Mouse (Mus musculus) ovary, postnatal 14 days (tissue): ENCODE data around the gene Nadsyn1.
A peak's percentile ranks its signal among the peaks of the same experiment; 100 is the strongest.

Experiments
- DNase-seq: peaks from one replicate; pipeline ENCODE4 v3.0.0; 2022; ENCODE audit warnings: low spot score

Nadsyn1 gene

DNA sequence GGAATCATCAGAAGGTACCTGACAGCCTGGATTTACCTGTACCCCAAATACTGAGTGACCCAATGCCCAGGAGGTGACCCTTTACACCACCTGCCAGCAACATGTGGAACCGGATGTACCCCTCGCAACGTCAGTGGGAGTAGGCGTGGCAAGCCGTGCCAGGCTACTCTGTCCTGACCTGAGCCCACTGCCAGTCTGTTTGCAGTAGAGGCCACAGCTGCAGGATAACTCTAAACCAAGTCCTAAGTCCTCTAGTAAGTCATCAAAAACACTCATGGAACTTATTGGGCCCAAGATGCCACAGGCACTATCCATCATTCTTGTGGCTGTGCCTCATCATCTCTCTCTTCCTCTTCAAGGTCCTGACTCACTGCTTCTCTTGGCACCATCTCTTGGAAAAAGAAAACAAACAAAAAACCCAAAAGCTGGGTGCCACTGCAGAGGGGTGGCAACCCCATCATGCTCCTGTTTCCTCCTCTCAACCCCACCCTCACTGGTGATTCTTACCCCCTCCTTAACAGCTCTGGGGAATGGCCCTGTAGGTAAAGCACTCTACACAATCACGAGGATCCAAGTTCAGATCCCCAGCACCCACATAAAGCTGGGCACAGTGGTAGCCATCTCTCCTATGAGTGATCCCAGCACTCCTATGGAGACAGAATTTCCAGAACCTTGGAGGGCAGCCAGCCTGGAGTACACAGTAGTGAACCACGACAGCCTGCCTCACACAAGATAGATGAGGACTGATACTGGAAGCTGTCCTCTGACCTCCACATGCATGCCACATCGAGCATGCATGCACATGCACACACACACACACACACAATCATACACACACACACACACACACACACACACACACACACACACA, 21.2 kb downstream of the Nadsyn1 start:
- DNase-seq: no peak

DNA sequence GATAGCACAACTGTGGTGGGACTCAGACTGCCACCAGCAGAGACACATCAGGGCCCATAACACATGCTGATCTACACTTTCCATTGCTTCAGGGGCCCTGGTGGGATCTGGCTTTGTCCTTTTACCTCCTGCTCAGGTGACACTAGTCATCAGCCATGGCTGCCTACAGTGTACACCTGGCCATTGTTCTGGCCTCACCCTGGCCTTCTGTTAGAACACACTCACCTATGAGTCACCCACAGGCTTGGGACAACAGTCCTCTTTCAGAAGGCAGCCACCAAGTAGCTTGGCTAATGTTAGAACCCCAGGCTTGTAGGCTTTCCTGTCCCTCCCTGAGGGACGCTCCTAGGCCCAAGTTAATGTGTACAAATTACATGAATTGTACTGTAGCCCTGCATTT, 21.9 kb downstream of the Nadsyn1 start:
- no peak for DNase-seq

DNA sequence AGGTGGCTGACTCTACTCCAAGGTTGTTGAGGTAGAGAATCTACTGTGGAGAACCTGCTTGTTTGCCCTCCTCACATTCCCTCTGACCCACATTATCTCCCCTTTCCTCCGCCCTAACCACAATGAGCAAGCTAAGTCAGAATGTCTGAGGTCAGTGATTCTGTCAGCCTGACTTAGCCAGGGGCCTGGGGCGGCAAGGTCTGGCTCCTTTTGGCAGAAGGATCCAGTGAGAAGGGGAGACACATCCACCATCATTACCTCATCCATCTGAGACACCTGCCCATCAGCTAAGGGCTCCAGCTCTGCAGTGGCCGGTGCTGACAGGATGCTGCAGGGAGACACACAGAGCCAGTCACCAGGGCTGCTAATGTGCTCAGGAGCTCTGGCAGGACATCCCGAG, 23.9 kb downstream of the Nadsyn1 start:
- DNase-seq: no peak

GRCm38 (mm10) chr7:143793121-143793520, 29.5 kb downstream of the Nadsyn1 start:
- peak; percentile 34 for DNase-seq

DNA sequence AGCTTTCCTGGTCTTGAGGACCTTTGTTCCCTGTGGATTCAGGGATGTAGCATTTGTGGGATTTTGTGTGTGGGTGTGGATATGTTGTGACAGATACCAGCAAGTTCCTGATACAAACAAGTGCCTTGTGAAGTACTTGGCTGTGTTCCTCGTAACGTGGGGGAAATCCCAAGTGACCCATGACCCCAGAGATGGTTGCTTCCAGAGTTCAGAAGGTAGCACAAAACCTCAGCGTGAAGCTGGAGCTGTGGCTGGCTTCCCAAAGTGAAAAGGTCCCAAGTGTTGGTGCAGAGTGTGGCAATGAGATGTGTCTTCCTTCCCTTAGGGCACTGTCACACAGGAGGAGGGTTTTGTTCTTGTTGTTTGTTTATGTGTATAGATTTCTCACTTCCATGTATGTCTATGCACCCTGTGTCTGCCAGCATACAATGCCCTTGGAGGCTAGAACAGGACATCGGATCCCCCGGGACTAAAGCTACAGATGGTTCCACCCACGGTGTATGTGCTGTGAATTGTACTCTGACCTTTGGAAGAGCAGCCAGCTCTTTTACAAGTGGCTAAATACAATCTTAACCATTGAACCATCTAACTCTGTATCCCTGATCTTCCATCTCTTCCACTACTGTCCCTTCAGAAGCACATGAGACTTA, 30.2 kb downstream of the Nadsyn1 start:
- DNase-seq: no peak

DNA sequence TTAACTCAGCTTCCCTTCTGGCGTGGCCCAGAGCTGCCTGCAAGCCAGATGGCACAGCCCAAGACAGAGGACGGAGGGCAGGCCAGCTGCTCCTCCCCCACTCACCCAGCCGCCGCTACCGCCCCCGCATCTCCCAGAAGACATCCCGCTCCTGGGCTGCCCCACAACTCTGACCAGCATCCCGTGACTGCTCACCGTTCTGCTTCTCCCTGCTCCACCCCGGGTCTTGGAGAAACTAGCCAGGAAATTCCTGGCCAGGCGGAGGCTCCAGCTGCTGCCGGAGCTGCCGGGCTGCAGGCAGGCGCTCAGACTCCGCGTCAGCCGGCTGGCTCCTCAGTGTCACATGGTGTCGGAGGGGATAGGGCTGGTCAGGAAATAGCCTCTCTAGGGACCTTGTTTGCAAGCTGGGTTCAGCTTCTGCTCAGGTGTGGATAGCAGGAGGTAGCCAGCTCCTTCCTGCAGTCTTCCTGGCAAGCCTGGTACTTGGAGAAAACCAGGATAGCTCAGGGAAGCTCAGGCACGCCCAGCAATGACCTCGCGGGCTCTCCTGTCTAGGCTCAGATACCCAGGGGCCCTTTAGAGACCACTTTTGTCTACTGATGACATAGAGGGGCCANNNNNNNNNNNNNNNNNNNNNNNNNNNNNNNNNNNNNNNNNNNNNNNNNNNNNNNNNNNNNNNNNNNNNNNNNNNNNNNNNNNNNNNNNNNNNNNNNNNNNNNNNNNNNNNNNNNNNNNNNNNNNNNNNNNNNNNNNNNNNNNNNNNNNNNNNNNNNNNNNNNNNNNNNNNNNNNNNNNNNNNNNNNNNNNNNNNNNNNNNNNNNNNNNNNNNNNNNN, 38.4 kb downstream of the Nadsyn1 start, which contains the start of gene Mrgpre:
Gene Mrgpre, minus strand, starts transcription at position 505 of the 834 bp plus-strand sequence.
- peak; percentile 68 for DNase-seq

DNA sequence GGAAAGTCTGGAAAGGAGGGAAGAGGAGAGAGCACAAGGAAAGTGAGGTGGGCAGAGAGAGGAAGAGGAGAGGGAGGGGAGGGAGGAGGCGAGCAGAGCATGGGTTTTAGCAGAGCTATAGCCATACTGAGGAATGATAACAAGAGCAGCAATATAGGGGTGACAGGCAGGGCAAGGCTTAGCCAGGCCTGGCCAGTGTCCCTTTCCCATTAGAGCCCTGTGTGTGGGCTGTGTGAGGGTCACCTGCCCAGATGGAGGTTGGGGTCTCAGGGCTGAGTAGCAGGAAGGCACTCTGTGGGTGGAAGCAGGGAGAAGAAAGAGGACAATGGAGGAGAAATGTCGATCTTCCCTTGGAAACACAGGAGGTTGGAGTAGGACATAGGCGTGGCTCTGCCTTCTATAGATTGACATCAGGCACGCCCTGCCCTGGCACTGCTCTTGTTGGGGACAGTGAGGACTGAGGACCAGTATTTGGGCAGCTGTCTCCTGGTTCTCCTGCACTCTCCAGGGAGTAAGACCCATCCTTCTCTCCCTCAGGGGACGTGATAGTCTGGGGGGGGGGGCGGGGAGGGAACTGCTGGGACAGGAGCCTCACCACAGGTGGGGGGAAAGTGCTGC, 39.2 kb downstream of the Nadsyn1 start:
- no peak for DNase-seq

- no peak for DNase-seq
These were observed 45.3 kb downstream of the Nadsyn1 start for GRCm38 (mm10) chr7:143777375-143777774.

DNA sequence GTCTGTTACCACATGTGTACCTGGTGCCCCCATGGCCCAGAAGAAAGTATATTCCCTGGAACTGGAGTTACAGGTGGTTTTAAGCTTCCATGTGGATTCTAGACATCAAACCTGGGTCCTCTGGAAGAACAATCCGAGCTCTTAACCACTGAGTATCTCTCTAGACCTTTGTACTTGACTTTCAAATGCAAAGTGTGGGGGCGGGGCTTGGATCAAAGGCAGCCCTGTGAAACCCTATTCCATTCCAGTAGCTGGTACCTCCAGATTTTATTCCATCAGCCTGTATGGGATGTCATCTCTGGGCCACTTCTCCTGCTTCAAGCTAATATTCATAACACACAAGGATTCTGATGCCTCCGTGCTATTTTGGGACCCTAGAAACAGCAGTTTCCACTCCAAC, 46.5 kb downstream of the Nadsyn1 start:
- no peak for DNase-seq

DNA sequence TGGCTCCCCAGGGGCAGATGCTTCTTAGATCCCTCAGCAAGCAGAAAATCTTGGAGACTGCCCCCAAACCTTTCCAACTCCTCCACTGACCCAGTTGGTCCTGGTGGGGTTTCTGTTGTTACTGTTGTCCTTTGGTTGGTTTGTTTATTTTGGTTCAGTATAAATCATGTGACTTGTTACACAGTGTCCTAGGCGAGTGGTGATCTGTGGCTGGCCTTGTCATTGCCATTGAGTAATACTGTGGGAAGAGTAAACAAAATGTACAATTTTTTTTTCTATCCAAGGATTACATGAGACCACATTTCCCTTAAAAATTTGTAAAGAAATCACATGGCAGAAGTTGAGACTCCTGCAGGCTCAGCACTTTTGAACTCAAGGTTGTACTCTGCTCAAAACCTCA, 53.2 kb downstream of the Nadsyn1 start:
- no peak for DNase-seq

- no peak for DNase-seq
These were observed 54.4 kb downstream of the Nadsyn1 start for GRCm38 (mm10) chr7:143768267-143768666.

DNA sequence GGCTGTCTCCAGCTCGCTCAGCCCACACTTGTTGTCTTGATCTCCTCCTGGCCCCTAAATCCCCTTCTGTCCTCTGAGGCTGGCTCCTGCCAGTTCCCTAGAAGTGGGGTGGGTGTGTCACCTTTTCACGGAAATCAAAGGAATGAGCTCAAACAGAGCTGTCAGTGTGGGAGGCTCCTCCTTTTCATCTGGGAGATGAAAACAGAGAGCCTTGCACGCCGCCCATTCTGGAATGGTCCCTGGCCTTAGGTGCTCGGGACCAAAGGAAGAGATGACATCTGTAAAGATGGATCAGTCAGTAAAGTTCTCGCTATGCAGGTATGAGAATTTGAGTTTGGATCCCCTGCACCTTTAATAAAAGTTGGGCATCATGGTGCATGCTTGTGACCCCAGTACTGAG, 55.8 kb downstream of the Nadsyn1 start, which contains the start of gene Mrgprg:
Gene Mrgprg, minus strand, starts transcription at position 101 of the 400 bp plus-strand sequence.
- DNase-seq: no peak

- no peak for DNase-seq
These were observed 57.6 kb downstream of the Nadsyn1 start for GRCm38 (mm10) chr7:143764876-143765530.

GRCm38 (mm10) chr7:143763794-143764193, 58.9 kb downstream of the Nadsyn1 start:
- no peak for DNase-seq

DNA sequence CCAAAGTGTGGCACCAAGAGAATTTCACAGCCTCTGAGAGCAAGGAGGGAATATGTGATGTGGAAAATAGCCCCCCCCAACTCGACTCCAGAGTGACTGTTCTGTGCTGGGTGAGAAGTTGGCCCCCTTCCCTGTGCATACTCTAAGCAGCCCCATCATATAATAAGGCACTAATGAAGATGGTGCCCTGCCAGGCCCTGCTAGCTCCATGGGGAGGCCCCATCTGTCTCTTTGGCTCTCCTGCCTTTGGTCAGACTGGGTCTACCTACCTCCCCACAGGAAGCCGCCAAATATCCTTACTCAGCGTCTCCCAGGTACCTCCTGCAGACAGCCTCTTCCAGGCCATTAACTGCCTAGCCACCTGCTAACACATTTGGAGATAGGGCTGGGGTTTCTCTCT, 63.7 kb downstream of the Nadsyn1 start:
- no peak for DNase-seq

DNA sequence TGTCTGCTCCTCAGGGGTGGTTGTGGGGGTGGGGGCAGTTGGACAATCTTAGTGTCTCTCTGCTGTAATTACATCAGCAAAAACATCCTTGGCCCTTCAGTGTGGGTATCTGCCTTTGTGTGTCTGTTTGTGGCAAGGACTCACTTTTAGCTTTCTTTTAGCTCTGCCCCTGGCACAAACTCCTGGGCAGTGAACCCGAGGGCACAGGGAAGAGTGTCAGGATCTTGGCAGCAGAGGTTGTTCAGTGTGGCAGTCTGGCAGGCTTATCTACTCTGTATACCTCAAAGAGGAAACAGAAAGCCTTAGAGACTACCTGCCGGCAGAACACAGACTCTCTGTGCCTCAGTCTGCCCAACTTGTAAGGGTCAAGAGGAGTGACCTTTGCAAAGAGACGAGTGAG, 65.0 kb downstream of the Nadsyn1 start:
- no peak for DNase-seq

GRCm38 (mm10) chr7:143757027-143757390, 65.6 kb downstream of the Nadsyn1 start:
- DNase-seq: no peak

DNA sequence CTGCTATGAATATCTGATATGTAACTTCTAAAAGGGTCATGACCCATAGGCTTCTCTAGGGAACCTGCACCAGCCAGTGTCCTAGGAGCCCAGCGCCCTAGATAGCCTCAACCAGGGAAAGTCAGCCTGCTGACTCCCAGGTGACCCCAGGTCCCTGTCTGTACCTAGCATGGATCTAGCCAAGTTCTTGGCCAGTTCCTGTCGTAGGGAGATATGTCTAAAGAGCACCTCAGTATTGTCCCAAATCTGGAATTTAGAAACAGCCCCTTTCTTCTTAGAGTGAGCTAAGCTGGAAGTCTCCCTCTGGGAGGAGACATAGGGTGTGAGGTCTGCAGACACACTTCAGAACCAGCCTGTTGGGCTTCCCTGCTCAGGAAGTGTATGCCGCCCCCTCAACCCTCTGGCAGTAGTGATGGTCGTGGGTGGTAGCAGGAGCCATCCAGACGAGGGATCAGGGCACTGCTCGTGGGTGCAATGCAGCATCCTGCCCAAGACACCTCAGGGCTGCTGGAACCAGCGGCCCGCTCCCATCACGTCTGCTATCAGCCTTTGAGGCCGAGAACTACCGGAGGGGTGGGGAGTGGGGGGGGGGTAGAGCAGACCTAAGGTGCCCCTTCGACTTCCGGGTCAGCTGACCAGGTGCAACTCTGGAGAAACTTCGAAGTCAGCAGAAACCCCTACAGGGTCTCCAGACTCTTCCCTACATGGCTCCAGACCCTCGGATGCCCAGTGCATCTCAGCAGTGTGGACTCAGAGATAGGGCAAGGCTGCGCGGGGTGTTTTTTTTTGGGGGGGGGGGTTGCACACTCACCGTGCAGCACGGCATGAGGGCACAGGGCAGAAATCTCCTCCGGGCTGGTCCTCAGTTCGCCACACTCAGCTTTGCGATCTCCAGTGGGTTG, 66.3 kb downstream of the Nadsyn1 start, which contains the start of gene Osbpl5:
Gene Osbpl5, minus strand, starts transcription at position 861 of the 902 bp plus-strand sequence.
- no peak for DNase-seq

DNA sequence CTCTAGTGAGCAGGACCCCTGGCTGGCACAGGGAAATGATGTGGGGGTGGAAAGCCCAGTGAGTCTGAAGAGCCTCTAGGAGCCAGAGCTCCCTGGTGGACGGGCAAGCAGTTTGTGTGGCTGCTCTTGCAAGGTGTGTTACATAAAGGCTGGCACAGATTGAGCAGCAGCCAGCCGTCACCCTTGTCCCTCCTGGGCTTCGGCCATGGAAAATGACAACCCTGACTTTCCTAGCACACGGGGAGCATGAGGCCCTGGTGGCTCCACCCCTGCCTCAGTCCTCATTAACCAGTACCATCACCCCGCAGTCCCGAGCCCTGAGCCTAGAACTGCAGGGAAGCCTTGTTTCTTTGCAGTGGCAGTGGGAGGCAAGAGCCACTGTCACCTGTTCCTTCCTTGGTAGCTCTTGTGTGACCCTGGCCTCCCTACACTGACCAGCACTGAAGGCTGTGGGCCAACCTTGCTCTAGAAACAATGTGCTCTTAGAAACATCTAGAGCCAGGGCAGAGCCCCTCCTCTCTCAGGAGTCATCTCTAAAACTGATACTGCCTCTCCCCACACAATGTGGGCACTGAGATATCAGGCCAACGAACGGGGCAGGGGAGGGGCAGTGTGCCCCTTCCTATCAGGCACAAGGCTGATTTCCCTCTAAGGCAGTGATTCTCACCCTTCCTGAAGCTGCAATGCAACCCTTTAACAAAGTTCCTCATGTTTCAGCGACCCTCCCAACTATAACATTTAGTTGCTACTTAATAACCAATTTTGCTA, 67.1 kb downstream of the Nadsyn1 start:
- no peak for DNase-seq
